Mouse (Mus musculus) forebrain, embryonic 10.5 days (tissue): ENCODE measurements around the gene Ticam1. TPM values are rescaled to one million over a fixed set of nuclear protein-coding genes. Genes with fewer than 3 reads are reported as not detected.
A peak's percentile ranks its signal among the peaks of the same experiment; 100 is the strongest.

Experiments used
- DNase-seq: peaks from one replicate; pipeline ENCODE4 v3.0.0-alpha.2; 2017; ENCODE audit warnings: low spot score; ENCODE audit errors: extremely low spot score
- H3K27ac ChIP-seq: fragments of 300-500 bp; sonication (generic); 2 replicates; pipeline ENCODE4 v1.5.1; 2016; ENCODE audit warnings: mild to moderate bottlenecking
- H3K27me3 ChIP-seq: fragments of 300-500 bp; sonication (generic); 2 replicates; pipeline ENCODE4 v1.6.1; 2016; ENCODE audit warnings: mild to moderate bottlenecking; ENCODE audit not compliant: poor library complexity, severe bottlenecking
- H3K36me3 ChIP-seq: fragments of 300-500 bp; sonication (generic); replicated peaks from 2 replicates; pipeline ENCODE4 v1.6.1; 2016; ENCODE audit warnings: mild to moderate bottlenecking, moderate library complexity
- H3K4me1 ChIP-seq: fragments of 300-500 bp; sonication (generic); 2 replicates; pipeline ENCODE4 v1.6.1; 2016
- H3K4me3 ChIP-seq: fragments of 300-500 bp; sonication (generic); 2 replicates; pipeline ENCODE4 v1.5.1; 2016; ENCODE audit warnings: mild to moderate bottlenecking, moderate library complexity
- H3K9me3 ChIP-seq: fragments of 300-500 bp; sonication (generic); 2 replicates; pipeline ENCODE4 v1.6.1; 2016; ENCODE audit warnings: mild to moderate bottlenecking, moderate library complexity
- WGBS: fragments of 180-500 bp; shearing (Covaris S2); methylation state at CpG from one replicate; pipeline ENCODE4 v1.1.7; 2016; 5-methylcytosine and 5-hydroxymethylcytosine counted together
- polyA plus RNA-seq: library from polyadenylated mRNA; unstranded; fragments of >200 nt; fragmentation: Nextera tagmentation; extraction: Ambion mirVana; gene quantifications from 2 replicates; pipeline ENCODE4 v1.2.1, GENCODE M21; 2016

Gene Ticam1
- 2.4 and 2.6 TPM in 2 replicates for polyA plus RNA-seq

DNA sequence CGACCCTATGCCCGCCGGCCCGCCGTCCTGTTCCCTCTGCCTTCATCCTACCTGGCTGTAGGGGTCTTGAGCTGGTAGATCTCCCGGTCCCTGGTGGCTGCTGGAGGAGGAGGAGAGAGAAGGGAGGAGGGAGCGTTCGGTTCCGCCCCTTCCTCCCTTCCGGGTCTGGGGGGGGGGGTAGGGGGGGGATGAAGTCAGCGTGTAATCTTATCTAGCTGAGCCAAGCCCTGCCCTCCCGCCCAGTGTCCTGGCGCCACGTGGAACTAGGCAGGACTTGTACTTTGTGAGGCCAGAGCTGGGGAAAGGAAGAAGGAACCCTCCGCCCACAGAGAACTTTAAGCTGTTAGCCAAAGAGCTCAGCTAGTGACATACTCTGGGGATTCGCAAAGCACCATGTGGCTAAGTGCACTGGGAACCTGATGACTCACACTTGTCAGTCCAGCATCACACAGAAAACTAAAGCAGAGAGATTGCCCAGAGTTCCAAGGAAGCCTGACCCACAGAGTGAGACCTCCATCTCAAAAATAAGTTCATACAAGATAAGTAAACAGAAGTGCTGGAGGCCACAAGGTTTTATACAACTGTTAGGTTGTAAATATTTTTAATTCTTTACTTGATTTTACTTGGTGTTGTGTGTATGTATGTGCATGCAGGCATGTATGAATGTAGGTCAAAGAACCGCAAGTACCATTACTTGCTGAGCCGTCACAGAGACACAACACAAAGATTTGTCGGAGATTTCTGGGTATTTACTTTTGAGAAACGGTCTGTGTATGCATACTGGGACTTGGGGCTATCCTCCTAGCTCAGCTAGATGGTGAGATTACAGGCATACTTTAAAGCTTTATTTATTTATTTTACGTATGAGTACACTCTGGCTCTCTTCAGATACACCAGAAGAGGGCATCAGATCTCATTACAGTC, at the start of gene Ticam1:
Ticam1 (minus strand) TSS at position 144 of the 924 bp plus-strand sequence.
- peaks cover 35% of the 10 kb centered on the region for H3K36me3 ChIP-seq
- H3K9me3 ChIP-seq: no peaks in the 10 kb centered on the region
- H3K4me1 ChIP-seq: peaks cover 39% of the 10 kb centered on the region
- H3K27ac ChIP-seq: peak within 1 kb of the TSS; percentile 86
- 9% methylated on average over 21 of the region's 21 CpGs for WGBS
- DNase-seq: peak; percentile 93
- H3K27me3 ChIP-seq: no peaks in the 10 kb centered on the region
- H3K4me3 ChIP-seq: peak within 1 kb of the TSS; percentile 63

DNA sequence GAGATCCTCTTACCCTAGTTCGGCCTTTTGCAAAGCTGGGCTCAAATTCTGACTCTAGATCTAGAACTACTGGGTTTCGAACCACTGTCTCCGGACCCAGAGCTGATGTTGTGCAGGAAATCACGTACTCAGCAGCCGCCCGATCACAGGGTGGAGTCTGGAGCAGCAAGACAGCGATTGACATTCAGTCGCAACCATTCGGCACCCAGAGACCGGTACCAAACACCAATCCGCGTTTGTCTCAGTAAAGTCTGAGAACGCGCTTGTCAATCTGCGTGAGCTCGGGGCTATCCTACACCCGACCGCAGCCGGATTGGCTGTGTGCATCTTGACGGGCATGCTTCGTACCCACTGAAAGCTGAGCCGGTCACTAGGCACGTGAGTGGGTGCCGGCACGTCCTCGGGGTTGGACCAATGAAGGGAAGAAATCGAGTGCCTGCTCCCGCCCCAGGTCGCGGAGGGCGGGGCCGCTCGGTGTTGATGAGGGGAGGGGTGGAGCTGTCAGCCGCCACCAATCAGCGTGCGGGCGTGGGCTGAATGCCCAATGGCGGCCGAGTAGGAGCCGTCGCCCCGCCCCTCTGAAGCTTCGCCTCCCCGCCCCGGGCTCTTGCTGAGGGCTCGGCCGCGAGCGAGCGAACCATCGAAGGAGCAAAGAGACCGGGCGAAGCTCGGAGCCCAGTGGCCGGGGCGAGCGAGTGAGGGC, 49.0 kb upstream of the Ticam1 start, which contains the start of gene Kdm4b:
Kdm4b (plus strand) TSS at position 613 of the 703 bp plus-strand sequence.
- WGBS: under 1% methylated on average over 57 of the region's 57 CpGs

DNA sequence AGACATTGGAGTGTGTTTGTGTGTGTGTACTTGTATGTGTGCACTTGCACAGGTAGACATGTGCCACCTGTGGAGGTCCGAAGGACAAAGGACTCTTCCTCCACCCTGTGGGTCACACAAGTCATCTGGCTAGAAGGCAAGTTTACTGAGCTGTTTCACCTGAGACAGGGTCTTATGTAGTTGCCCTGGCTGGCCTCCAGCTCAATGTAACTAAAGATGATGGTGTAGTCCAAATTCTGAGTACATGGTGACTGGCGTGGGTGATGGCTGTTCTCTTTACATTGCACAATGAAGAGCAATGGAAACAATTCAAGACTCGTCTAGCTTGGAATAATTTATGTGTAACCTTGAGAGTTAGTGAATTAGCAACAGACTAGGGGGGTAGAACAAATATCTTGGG, 47.8 kb upstream of the Ticam1 start:
- H3K9me3 ChIP-seq: no peaks in the 10 kb centered on the region
- H3K27ac ChIP-seq: no peak overlapping the region
- peaks cover 37% of the 10 kb centered on the region for H3K4me1 ChIP-seq
- no peaks in the 10 kb centered on the region for H3K27me3 ChIP-seq
- DNase-seq: no peak
- 79% methylated on average over 3 of the region's 3 CpGs for WGBS
- peaks cover 53% of the 10 kb centered on the region for H3K36me3 ChIP-seq
- no peak overlapping the region for H3K4me3 ChIP-seq

More for the DNA sequence above, 49.0 kb upstream of the Ticam1 start, which contains the start of gene Kdm4b:
- Histone ChIP-seq H3K4me3 (peak within 1 kb of the TSS; percentile 90), H3K27ac (peak within 1 kb of the TSS; percentile 94), H3K36me3 (peaks cover 41% of the 10 kb centered on the region), H3K27me3 (no peaks in the 10 kb centered on the region), H3K9me3 (no peaks in the 10 kb centered on the region), H3K4me1 (peaks cover 45% of the 10 kb centered on the region)
- peak; percentile 99 for DNase-seq

DNA sequence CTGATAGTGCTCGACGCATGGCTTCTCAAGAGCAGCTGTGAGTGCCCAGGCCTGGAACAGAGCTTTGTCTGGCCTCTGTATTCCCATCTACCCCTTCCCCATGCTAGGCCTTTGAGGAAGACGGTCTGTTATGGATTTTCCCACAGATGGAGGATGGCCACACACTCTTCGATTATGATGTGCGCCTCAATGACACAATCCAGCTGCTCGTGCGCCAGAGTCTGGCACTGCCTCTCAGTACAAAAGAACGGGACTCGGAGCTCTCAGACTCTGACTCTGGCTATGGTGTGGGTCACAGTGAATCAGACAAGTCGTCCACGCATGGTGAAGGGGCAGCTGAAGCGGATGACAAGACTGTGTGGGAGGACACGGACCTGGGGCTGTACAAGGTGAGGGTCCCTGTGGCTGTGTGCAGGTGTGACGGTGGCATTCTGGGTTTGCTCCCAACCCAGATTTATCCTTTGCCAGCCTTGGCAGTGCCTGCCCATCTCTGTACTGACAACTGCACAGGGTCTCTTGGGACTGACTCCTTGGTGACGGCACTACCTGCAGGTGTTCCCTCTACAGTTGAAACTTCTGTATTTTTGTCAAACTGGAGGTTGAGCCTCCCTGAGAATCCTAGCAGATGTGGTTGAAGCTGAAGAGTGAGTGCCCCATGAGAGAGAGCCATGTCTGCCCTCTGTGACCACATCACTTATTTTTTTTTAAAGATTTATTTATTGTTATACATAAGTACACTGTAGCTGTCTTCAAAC, 32.8 kb upstream of the Ticam1 start:
- Histone ChIP-seq H3K27ac (no peak overlapping the region), H3K4me1 (peaks cover 45% of the 10 kb centered on the region), H3K36me3 (peaks cover 96% of the 10 kb centered on the region), H3K4me3 (no peak overlapping the region), H3K9me3 (no peaks in the 10 kb centered on the region), H3K27me3 (no peaks in the 10 kb centered on the region)
- no peak for DNase-seq
- WGBS: 93% methylated on average over 15 of the region's 15 CpGs

DNA sequence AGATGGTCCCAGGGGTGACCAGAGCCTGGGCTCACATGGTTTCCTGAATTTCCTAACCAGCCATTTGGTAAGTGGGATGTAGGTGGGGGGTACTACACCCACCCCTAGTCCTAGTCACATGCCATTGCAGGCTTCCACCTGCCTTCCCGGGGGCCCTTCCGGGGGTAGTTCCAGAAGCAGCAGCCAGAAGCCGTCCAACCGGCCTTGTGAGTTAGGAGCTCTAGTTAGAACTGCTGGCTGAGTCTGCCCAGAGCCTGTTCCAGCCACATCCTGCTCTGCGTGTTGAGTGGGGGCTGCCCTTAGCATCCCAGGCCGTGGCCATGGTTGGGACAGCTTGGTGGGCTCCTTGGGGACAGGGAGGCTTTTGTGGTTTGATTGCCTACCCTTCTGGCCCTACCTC, 31.5 kb upstream of the Ticam1 start:
- Histone ChIP-seq H3K36me3 (peaks cover 84% of the 10 kb centered on the region), H3K4me1 (peaks cover 53% of the 10 kb centered on the region), H3K27me3 (no peaks in the 10 kb centered on the region), H3K4me3 (no peak overlapping the region), H3K9me3 (no peaks in the 10 kb centered on the region), H3K27ac (no peak overlapping the region)
- 89% methylated on average over 6 of the region's 6 CpGs for WGBS
- DNase-seq: no peak

DNA sequence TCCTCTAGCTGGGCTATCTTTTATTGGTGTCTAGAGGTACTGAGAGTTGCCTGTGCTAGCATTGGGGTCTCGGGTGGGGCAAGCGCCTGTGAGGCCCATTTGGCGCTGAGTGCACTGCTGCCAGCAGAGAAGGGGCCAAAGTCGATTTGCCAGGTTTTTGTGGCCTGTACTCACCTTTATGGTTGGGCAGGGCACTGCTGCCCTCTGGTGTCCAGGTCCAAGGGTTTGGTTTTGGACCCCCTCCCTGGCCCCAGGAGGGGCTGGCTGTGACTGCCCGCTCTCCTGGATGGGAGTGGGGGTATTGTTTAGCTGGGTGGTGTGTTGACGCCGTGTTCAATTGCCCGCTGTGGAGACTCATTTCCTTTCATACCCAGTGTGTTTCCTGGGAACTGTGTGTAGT, 29.2 kb upstream of the Ticam1 start:
- Histone ChIP-seq H3K4me3 (peak overlapping the region; percentile 70), H3K27ac (peak overlapping the region; percentile 99), H3K4me1 (peaks cover 63% of the 10 kb centered on the region), H3K9me3 (no peaks in the 10 kb centered on the region), H3K27me3 (no peaks in the 10 kb centered on the region), H3K36me3 (peaks cover 61% of the 10 kb centered on the region)
- 77% methylated on average over 8 of the region's 8 CpGs for WGBS
- DNase-seq: no peak

DNA sequence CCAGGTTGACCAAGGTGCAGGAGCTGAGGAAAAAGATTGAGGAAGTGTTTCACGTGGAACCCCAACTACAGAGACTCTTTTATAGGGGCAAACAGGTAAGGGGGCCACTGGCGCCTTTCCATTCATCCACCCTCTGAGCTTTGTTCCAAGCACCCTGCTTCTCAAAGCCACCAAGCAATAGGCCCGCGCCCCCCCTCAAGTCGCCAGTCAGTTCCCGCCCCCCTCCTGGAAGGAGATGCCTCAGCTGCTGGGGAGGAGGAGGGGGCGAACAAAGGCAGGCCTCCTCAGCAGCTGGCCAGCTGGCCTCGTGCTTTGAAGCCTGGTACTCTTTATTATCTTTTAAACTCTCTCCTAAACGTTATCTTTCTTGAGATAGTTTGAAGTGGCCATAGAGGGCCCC, 28.6 kb upstream of the Ticam1 start:
- H3K9me3 ChIP-seq: no peaks in the 10 kb centered on the region
- peaks cover 63% of the 10 kb centered on the region for H3K4me1 ChIP-seq
- peak overlapping the region; percentile 99 for H3K27ac ChIP-seq
- peaks cover 54% of the 10 kb centered on the region for H3K36me3 ChIP-seq
- DNase-seq: no peak
- WGBS: 41% methylated on average over 9 of the region's 9 CpGs
- H3K27me3 ChIP-seq: no peaks in the 10 kb centered on the region
- peak overlapping the region; percentile 70 for H3K4me3 ChIP-seq

DNA sequence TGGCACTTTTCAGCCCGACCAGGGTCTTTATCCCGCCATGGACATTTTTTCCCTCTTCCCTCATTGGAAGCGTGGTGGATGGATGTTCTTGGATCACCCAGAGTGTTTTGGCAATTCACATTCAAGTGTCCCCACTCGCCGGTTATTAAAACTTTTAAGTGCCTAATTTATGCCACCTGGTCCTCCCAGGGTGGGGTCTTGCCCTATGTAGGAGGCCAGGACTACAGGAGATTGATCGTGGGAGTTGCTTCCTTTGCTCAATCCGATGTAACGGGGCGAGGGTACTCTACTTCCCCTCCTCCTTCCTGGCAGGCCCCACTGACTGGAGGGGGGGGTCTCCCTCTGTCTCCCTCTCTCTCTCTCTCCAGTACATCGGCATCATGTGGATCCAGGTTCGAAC, 28.1 kb upstream of the Ticam1 start:
- DNase-seq: no peak
- Histone ChIP-seq H3K27ac (peak overlapping the region; percentile 99), H3K4me1 (peaks cover 63% of the 10 kb centered on the region), H3K4me3 (peak overlapping the region; percentile 70), H3K36me3 (peaks cover 50% of the 10 kb centered on the region), H3K9me3 (no peaks in the 10 kb centered on the region), H3K27me3 (no peaks in the 10 kb centered on the region)
- 23% methylated on average over 11 of the region's 11 CpGs for WGBS

GRCm38 (mm10) chr17:56303847-56304586, 27.4 kb upstream of the Ticam1 start:
- H3K36me3 ChIP-seq: peaks cover 43% of the 10 kb centered on the region
- under 1% methylated on average over 68 of the region's 68 CpGs for WGBS
- H3K4me3 ChIP-seq: peak overlapping the region; percentile 70
- peak; percentile 98 for DNase-seq
- peaks cover 63% of the 10 kb centered on the region for H3K4me1 ChIP-seq
- H3K27ac ChIP-seq: peak overlapping the region; percentile 99
- no peaks in the 10 kb centered on the region for H3K27me3 ChIP-seq
- H3K9me3 ChIP-seq: no peaks in the 10 kb centered on the region

- DNase-seq: peak; percentile 91
Measured at GRCm38 (mm10) chr17:56303160-56303846, 26.7 kb upstream of the Ticam1 start, which contains the start of gene Uhrf1. Uhrf1 (plus strand) TSS chr17:56303321.

DNA sequence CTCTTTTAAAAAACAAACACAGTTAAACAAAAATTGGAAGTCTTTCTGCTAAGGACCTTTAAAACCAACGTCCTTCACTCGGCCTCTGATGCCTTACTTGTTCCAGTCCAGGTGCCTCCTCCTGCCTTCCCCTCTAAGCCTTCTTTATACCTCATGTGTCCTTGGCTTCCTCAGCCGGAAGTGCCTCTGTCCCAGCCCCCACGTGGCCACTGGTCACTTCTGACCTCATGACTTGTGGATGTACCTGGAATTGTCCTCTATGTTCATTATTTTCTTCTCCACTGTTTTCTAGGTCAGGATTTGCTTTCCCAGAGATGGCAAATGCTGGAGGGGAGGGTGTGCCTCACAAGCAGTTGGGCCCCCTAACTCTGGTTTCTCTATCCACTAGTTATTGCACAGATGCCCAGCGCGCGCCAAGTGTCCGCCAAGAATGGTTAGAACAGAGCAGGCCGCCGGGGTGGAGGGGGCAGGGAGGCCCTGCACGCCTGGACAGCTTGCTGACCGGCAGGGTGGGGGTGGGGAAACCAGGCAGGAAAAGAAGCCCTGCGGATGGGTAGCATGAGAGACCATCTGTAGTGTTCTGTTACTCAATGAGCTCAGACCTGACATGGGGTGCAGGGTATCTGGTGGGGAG, 25.9 kb upstream of the Ticam1 start:
- DNase-seq: peak; percentile 73
- no peaks in the 10 kb centered on the region for H3K9me3 ChIP-seq
- H3K36me3 ChIP-seq: peaks cover 28% of the 10 kb centered on the region
- peaks cover 47% of the 10 kb centered on the region for H3K4me1 ChIP-seq
- no peaks in the 10 kb centered on the region for H3K27me3 ChIP-seq
- peak overlapping the region; percentile 70 for H3K4me3 ChIP-seq
- H3K27ac ChIP-seq: peak overlapping the region; percentile 99
- 27% methylated on average over 13 of the region's 13 CpGs for WGBS

More at GRCm38 (mm10) chr17:56303160-56303846, 26.7 kb upstream of the Ticam1 start, which contains the start of gene Uhrf1:
- H3K4me1 ChIP-seq: peaks cover 56% of the 10 kb centered on the region
- H3K4me3 ChIP-seq: peak within 1 kb of the TSS; percentile 70
- H3K9me3 ChIP-seq: no peaks in the 10 kb centered on the region
- H3K27me3 ChIP-seq: no peaks in the 10 kb centered on the region
- WGBS: under 1% methylated on average over 43 of the region's 43 CpGs
- H3K27ac ChIP-seq: peak within 1 kb of the TSS; percentile 99
- H3K36me3 ChIP-seq: peaks cover 36% of the 10 kb centered on the region
